Comparison of ENCODE assay signal across 12 mouse cellular contexts in the genomic region with DNA sequence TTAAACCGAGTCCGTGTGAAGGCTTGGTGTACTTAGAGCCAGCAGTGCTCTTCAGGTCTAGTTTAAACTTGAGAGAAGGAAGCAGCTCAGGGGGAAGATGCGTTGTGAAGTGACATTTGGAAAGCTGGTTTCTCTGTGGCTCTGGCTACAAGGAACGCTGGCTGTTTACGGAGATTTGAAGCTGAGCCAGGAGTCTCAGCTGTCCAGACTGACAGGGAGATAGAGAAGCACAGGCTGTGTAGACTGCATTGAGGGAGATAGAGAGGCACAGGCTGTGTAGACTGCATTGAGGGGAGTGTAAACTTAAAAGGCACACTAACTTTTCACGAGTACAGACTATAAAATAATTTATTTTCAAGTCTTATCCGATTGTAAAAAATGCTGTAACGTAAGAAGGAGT. TPM values are rescaled to one million over a fixed set of nuclear protein-coding genes. Genes with fewer than 3 reads are reported as not detected.
DNase-seq lines count a peak whose midpoint lies in the region; ATAC-seq lines count a peak whose summit lies in the region.
"Had no signal": no experiment of that assay in that cellular context is flagged by ENCODE, and none has a peak within 500 bp of the region (broad histone marks: within the 10 kb centered on the region; RNA-seq: fewer than 3 reads in every experiment).

No protein-coding gene starts in this region.

- peak overlapping the region; percentile 72 for H3K27ac ChIP-seq in heart, embryonic 16.5 days (ENCODE audit: low read length)
- no peak overlapping the region for H3K27ac ChIP-seq in liver, embryonic 11.5 days (ENCODE audit: low read depth, low read length)
- H3K27ac ChIP-seq: layer of hippocampus, adult 2 months; neural tube, embryonic 12.5 days had no signal

- DNase-seq in heart, adult 11 months, result peak; percentile 90
- no peak for DNase-seq in heart, postnatal 25 days (ENCODE audit: low spot score)
- peak; percentile 27 for DNase-seq in adipocyte (ENCODE audit: low spot score)
- peak; percentile 69 to 74 for DNase-seq in cerebellum, postnatal 10 days
- DNase-seq in right cerebral cortex, postnatal 14 days, result no peak
- no peak for DNase-seq in right cerebral cortex, postnatal 36 days (ENCODE audit: low spot score in 2 of 2)
- no peak for DNase-seq in liver, embryonic 11.5 days (ENCODE audit: low spot score)
- DNase-seq: right cerebral cortex, postnatal 4 days had no signal

- H3K4me2 ChIP-seq in heart, embryonic 16.5 days (ENCODE audit: low read depth, low read length), result peak overlapping the region; percentile 54
- H3K4me2 ChIP-seq in liver, embryonic 11.5 days, result no peak overlapping the region
- H3K4me2 ChIP-seq: neural tube, embryonic 12.5 days had no signal

- ATAC-seq in heart, embryonic 16.5 days (replicated peaks; ENCODE audit: extremely low read depth, insufficient read depth, low FRiP score), result peak; percentile 53; the same call in 1 of the 2 replicates
- ATAC-seq in liver, embryonic 11.5 days (replicated peaks; ENCODE audit: low FRiP score), result no peak

- no peaks in the 10 kb centered on the region for H3K27me3 ChIP-seq in heart, embryonic 16.5 days (ENCODE audit: control insufficient read depth, insufficient read depth, low read length)
- no peaks in the 10 kb centered on the region for H3K27me3 ChIP-seq in liver, embryonic 11.5 days (replicated peaks; ENCODE audit: control insufficient read depth, insufficient read depth, low read length)
- H3K27me3 ChIP-seq: neural tube, embryonic 12.5 days had no signal

- peak overlapping the region; percentile 8; the same call in 1 of the 2 replicates for H3K4me3 ChIP-seq in heart, embryonic 16.5 days (ENCODE audit: low read length)
- H3K4me3 ChIP-seq in liver, embryonic 11.5 days (ENCODE audit: low read depth, low read length), result no peak overlapping the region
- H3K4me3 ChIP-seq: layer of hippocampus, adult 2 months; neural tube, embryonic 12.5 days had no signal

- no peaks in the 10 kb centered on the region for H3K9me3 ChIP-seq in heart, embryonic 16.5 days (replicated peaks; ENCODE audit: control insufficient read depth, low read length)
- H3K9me3 ChIP-seq in liver, embryonic 11.5 days (ENCODE audit: control insufficient read depth, low read length), result no peaks in the 10 kb centered on the region
- H3K9me3 ChIP-seq: neural tube, embryonic 12.5 days had no signal

- peaks cover 13% of the 10 kb centered on the region for H3K36me3 ChIP-seq in heart, embryonic 16.5 days (ENCODE audit: control insufficient read depth, insufficient read depth)
- H3K36me3 ChIP-seq in liver, embryonic 11.5 days (ENCODE audit: control insufficient read depth, insufficient read depth, low read length), result peaks cover 2% of the 10 kb centered on the region; the same call in 1 of the 2 replicates

- H3K9ac ChIP-seq in heart, embryonic 16.5 days (ENCODE audit: low read length), result peak overlapping the region; percentile 51
- no peak overlapping the region for H3K9ac ChIP-seq in liver, embryonic 11.5 days (ENCODE audit: low read depth, low read length)
- H3K9ac ChIP-seq: neural tube, embryonic 12.5 days had no signal

- 29% methylated on average over 8 of the region's 8 CpGs for WGBS in heart, embryonic 16.5 days
- 56% methylated on average over 8 of the region's 8 CpGs for WGBS in liver, embryonic 11.5 days

- intact Hi-C loops in heart, postnatal 25 days (cut with DNase I), result no loop called here

- H3K4me1 ChIP-seq in heart, embryonic 16.5 days (ENCODE audit: control insufficient read depth, insufficient read depth, low read length), result peaks cover 41% of the 10 kb centered on the region
- H3K4me1 ChIP-seq in liver, embryonic 11.5 days (replicated peaks; ENCODE audit: control insufficient read depth, insufficient read depth, low read length), result peaks cover 15% of the 10 kb centered on the region

RNA-seq across cellular contexts. Expression of gene Golga4, which starts 13.9 kb away (rescaled TPM):
- 100 to 1,000 TPM; 257 to 283 TPM for total RNA-seq in heart, postnatal 25 days (2021)
- 51.5 and 54.6 TPM in 2 replicates for polyA plus RNA-seq in heart, embryonic 16.5 days (2015; fragmentation: Nextera tagmentation; extraction: Ambion mirVana)
- polyA plus RNA-seq in liver, embryonic 11.5 days (2014; fragmentation: Nextera tagmentation; extraction: Ambion mirVana), result 39.5 and 42.9 TPM in 2 replicates

RNA-seq across cellular contexts. Expression of gene Eomes, which starts 42.0 kb away (rescaled TPM):
- not detected for total RNA-seq in heart, postnatal 25 days (2021)
- 0.09 and 0.11 TPM in 2 replicates for polyA plus RNA-seq in heart, embryonic 16.5 days (2015; fragmentation: Nextera tagmentation; extraction: Ambion mirVana)
- polyA plus RNA-seq in liver, embryonic 11.5 days (2014; fragmentation: Nextera tagmentation; extraction: Ambion mirVana), result not detected in 2 replicates
- polyA plus RNA-seq: liver, embryonic 16.5 days had no signal

Comparison
In these comparisons a context has a peak if more than half of its experiments do, and no peak if none do; other contexts are left out.
1. DNase-seq: peak in heart, adult 11 months (single experiment), adipocyte (single experiment) and cerebellum, postnatal 10 days (2 of 2); none in heart, postnatal 25 days (single experiment), right cerebral cortex, postnatal 14 days (single experiment), right cerebral cortex, postnatal 36 days (0 of 2) and liver, embryonic 11.5 days (single experiment).